Mouse (Mus musculus): ENCODE measurements at regions not wholly inside any gene's neighbourhood (a gene's known extent, or its start where the extent isn't known, plus 50 kb on each side); places are given as distances from the start of the nearest gene placed in this dataset.

- DNase-seq = no peak
These were observed 183.6 kb upstream of the Ercc4 start for GRCm38 (mm10) chr16:12925931-12926330.

GRCm38 (mm10) chr16:12931111-12931510 lies 178.4 kb upstream of the Ercc4 start:
- no peak for DNase-seq

GRCm38 (mm10) chr16:12932959-12933358 lies 176.5 kb upstream of the Ercc4 start:
- DNase-seq = no peak

- DNase-seq = no peak
These were observed 174.9 kb upstream of the Ercc4 start for GRCm38 (mm10) chr16:12934586-12934985.

- DNase-seq = no peak
These were observed 174.2 kb upstream of the Ercc4 start for GRCm38 (mm10) chr16:12935266-12935665.

- DNase-seq = no peak
These were observed 172.9 kb upstream of the Ercc4 start for GRCm38 (mm10) chr16:12936571-12936970.

GRCm38 (mm10) chr16:12938563-12938962 lies 170.9 kb upstream of the Ercc4 start:
- no peak for DNase-seq

GRCm38 (mm10) chr16:12951176-12951575 lies 158.3 kb upstream of the Ercc4 start:
- DNase-seq = no peak

GRCm38 (mm10) chr16:12954028-12954427 lies 155.5 kb upstream of the Ercc4 start:
- DNase-seq = no peak

GRCm38 (mm10) chr16:12956416-12956815 lies 153.1 kb upstream of the Ercc4 start:
- DNase-seq = no peak

GRCm38 (mm10) chr16:12960885-12961284 lies 148.6 kb upstream of the Ercc4 start:
- no peak for DNase-seq

GRCm38 (mm10) chr16:12982681-12983080 lies 126.8 kb upstream of the Ercc4 start:
- peak; percentile 44 for DNase-seq

GRCm38 (mm10) chr16:13001288-13001880 lies 108.1 kb upstream of the Ercc4 start:
- DNase-seq = peak; percentile 25

GRCm38 (mm10) chr16:13012863-13013262 lies 96.6 kb upstream of the Ercc4 start:
- DNase-seq = no peak

GRCm38 (mm10) chr16:13013891-13014644 lies 95.4 kb upstream of the Ercc4 start:
- DNase-seq = no peak

GRCm38 (mm10) chr16:13022875-13023274 lies 86.6 kb upstream of the Ercc4 start:
- peak; percentile 40 for DNase-seq

- DNase-seq = peak; percentile 57
These were observed 84.1 kb upstream of the Ercc4 start for GRCm38 (mm10) chr16:13025393-13025792.

- no peak for DNase-seq
These were observed 75.3 kb upstream of the Ercc4 start for GRCm38 (mm10) chr16:13034136-13034535.

- no peak for DNase-seq
These were observed 72.9 kb upstream of the Ercc4 start for GRCm38 (mm10) chr16:13036596-13036995.

GRCm38 (mm10) chr16:13040312-13041100 lies 69.0 kb upstream of the Ercc4 start:
- peak; percentile 25 for DNase-seq

- DNase-seq = no peak
These were observed 68.1 kb upstream of the Ercc4 start for GRCm38 (mm10) chr16:13041356-13041755.

GRCm38 (mm10) chr16:13045079-13045590 lies 64.3 kb upstream of the Ercc4 start:
- no peak for DNase-seq

- peak; percentile 48 for DNase-seq
These were observed 62.9 kb upstream of the Ercc4 start for GRCm38 (mm10) chr16:13046366-13047120.

Measured in kidney, postnatal 10 days (tissue).